Mouse (Mus musculus): ENCODE results near the gene Hist1h4a. TPM values are rescaled to one million over a fixed set of nuclear protein-coding genes. Genes with fewer than 3 reads are reported as not detected.
"Not testable (repeated sequence)": the region's sequence is repeated elsewhere in the genome, so short reads cannot be mapped to it uniquely, and the experiment has no call there.

Gene Hist1h4a
- polyA plus RNA-seq, 1 experiment from 2014 or later = 1.1 TPM

DNA sequence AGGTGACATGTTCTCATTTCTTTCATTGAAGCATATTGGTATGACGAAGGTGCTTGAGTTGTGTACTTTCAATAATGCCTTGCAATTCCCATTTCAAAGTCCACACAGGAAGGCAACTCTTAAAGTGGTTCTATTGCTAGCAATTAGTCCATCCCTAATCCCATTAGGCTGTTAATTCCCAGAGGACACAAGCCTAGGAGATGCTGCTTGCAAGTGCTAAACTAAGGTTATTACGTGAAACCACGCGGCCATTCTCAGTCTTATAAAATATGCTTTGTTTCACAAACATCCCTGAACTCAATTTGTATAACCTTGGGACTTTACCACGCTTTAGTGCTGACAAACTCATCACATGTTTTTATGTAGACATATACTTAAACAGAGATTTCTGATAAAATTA, 23.9 kb downstream of the Hist1h4a start:
- ATAC-seq (ENCODE audit: low read depth) = no peak
- Histone ChIP-seq H3K4me3 (no peak overlapping the region), H3K9ac (no peak overlapping the region), H3K4me2 (no peak overlapping the region), H3K4me1 (replicated peaks) (peaks cover 28% of the 10 kb centered on the region), H3K36me3 (no peaks in the 10 kb centered on the region), H3K27ac (replicated peaks) (no peak overlapping the region), H3K9me3 (no peaks in the 10 kb centered on the region), H3K27me3 (no peaks in the 10 kb centered on the region)
- WGBS = 75% methylated on average over 5 of the region's 5 CpGs

DNA sequence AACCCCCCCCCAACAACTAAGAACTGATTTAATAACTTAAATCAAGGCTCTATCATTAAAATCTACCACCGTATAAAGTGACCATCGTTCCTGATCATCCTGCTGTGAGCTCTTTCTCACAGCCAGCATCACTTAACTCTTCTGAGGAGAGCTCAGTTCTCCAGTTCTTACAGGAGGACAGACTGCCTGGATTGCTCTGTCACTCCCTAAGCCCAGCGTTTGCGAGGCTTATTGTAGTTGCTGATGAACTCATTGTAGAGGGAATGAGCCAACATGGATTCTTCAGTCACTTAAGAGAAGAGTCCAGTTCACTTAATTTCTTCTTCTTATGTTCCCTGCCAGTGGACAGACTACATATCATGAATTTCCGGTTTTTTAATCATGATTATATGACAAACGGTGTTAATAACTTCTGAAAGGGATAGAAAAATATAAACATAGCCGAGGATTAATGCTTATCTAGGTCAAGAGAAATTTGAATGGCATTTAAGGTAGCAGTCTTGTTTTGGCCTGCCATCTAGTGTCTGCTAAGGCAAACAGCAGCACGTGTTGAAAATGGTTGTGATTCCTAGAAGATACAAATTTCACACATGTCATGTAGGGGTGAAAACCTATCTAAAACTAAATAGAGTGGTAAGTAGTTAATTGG, 28.8 kb downstream of the Hist1h4a start:
- Histone ChIP-seq H3K9ac (no peak overlapping the region), H3K36me3 (no peaks in the 10 kb centered on the region), H3K27me3 (no peaks in the 10 kb centered on the region), H3K4me1 (replicated peaks) (no peaks in the 10 kb centered on the region), H3K27ac (replicated peaks) (no peak overlapping the region), H3K9me3 (no peaks in the 10 kb centered on the region), H3K4me2 (no peak overlapping the region), H3K4me3 (no peak overlapping the region)
- no peak for ATAC-seq (ENCODE audit: low read depth)
- WGBS = 26% methylated on average over 8 of the region's 8 CpGs

DNA sequence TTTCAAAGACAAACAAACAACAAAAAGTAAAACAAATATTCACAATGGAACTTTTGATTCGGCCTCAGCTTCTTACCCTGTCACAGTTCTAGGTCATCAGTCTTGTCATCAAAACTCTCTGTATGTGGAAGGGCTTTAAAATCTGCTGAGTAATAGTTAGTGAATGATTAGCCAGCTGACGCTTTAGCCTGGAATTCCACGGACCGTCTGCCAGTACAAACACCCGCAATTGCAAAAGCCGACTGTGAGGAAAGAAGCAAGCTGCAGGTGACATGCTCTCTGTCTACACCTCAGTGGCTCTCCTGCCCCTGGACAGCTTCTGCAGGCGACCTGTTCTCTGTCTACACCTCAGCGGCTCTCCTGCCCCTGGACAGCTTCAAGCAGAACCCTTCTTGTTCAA, 30.6 kb downstream of the Hist1h4a start:
- ATAC-seq (ENCODE audit: low read depth) = no peak
- Histone ChIP-seq H3K4me2 (no peak overlapping the region), H3K36me3 (no peaks in the 10 kb centered on the region), H3K9ac (no peak overlapping the region), H3K4me3 (no peak overlapping the region), H3K9me3 (no peaks in the 10 kb centered on the region), H3K27ac (replicated peaks) (no peak overlapping the region), H3K4me1 (replicated peaks) (no peaks in the 10 kb centered on the region), H3K27me3 (no peaks in the 10 kb centered on the region)
- 37% methylated on average over 8 of the region's 8 CpGs for WGBS

DNA sequence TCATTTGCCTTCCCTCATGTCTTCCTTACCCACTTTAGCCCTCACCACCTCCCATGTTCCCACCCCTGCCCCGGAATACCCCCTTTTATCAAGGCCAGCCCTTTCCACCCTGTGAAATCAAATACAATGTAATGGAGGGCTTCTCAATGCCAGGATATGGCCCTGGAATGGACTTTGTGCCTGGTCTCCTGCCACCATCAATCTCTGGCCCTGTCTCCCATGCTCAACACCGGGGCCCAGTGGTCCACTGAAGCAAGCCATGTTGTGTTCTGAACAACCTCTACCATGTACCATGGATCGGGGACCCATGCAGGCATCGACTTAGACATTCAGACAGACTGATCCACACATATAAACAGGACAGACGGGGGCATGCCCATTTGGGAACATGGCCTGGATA, 31.3 kb downstream of the Hist1h4a start:
- H3K4me3 ChIP-seq = no peak overlapping the region
- no peaks in the 10 kb centered on the region for H3K27me3 ChIP-seq
- H3K9me3 ChIP-seq = no peaks in the 10 kb centered on the region
- H3K36me3 ChIP-seq = no peaks in the 10 kb centered on the region
- 90% methylated on average over 5 of the region's 5 CpGs for WGBS
- no peak overlapping the region for H3K4me2 ChIP-seq
- no peak overlapping the region for H3K27ac ChIP-seq (replicated peaks)
- no peak for ATAC-seq (ENCODE audit: low read depth)
- no peaks in the 10 kb centered on the region for H3K4me1 ChIP-seq (replicated peaks)
- no peak overlapping the region for H3K9ac ChIP-seq

DNA sequence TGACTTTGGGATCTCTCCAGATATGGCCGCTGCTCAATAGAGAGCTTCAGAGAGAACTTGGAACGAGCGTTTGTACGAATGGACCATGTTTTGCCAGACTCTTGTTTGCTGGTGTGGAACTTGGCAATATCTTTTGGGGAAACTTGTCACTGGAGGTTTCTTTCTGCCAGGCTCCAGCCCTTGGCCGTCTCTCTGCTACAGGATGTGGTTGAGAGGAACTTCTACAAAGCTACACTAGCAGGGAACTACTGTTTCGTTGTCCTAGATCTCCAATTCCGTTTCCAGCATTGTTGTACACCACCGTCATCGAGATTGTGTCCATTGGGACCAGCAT, 31.9 kb downstream of the Hist1h4a start:
- H3K36me3 ChIP-seq = no peaks in the 10 kb centered on the region
- no peaks in the 10 kb centered on the region for H3K9me3 ChIP-seq
- H3K4me2 ChIP-seq = no peak overlapping the region
- H3K27me3 ChIP-seq = no peaks in the 10 kb centered on the region
- H3K4me3 ChIP-seq = no peak overlapping the region
- H3K4me1 ChIP-seq (replicated peaks) = no peaks in the 10 kb centered on the region
- ATAC-seq (ENCODE audit: low read depth) = no peak
- H3K9ac ChIP-seq = no peak overlapping the region
- H3K27ac ChIP-seq (replicated peaks) = no peak overlapping the region
- WGBS = 94% methylated on average over 9 of the region's 9 CpGs

DNA sequence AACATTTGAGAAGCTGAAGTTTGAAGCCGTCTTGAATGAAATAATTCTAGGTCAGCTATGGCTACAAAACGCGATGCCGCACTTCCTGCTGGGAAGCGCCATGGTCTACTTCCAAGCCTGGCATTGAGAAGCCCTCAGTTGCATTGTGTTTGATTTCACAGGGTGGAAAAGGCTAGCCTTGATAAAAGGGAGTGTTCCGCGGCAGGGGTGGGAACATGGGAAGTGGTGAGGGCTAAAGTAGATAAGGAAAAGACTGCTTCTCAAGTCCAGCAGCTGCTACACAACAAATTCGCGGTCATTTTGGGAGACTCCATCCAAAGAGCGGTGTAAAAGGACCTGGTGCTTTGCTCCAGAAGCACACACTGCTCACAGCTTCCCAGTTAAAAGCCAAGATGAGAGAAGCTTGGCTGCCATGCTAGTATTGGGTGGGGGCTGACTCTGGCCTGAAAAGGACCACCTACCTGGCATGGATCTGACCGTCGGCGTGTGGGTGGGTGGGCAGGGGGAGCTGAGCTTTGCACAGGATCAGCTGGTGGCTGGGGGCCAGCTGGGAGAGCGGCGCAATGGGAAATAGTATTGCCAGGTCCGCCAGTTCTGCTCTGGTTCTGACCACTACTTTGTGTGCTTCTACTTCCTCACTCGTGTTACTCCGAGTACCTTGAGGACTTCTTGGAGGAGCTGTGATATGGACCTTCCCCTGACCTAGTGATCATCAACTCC, 32.4 kb downstream of the Hist1h4a start:
- Histone ChIP-seq H3K27ac (replicated peaks) (no peak overlapping the region), H3K4me2 (no peak overlapping the region), H3K4me3 (no peak overlapping the region), H3K4me1 (replicated peaks) (no peaks in the 10 kb centered on the region), H3K36me3 (no peaks in the 10 kb centered on the region), H3K9me3 (no peaks in the 10 kb centered on the region), H3K27me3 (no peaks in the 10 kb centered on the region), H3K9ac (no peak overlapping the region)
- WGBS = 91% methylated on average over 18 of the region's 18 CpGs
- ATAC-seq (ENCODE audit: low read depth) = no peak

DNA sequence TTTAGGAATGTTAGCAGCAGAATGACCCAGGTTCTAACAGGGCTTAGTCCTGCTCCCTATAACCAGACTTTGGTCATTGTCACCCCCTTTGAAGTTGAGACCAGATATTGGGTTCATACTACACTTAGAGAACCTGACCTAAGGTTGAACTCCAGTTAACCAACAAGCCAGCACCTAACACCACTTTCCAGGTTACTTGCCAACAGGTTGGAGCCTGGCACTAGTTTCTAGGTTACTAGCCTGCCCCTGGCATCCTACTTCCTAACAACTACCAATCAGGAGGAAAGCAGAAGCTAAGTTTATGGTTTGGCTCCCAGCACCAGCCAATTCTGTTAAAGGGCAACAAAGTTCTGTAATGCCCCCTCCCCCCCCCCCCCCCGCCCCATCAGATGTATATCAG, 35.8 kb downstream of the Hist1h4a start:
- Histone ChIP-seq H3K4me3 (no peak overlapping the region), H3K9me3 (no peaks in the 10 kb centered on the region), H3K9ac (no peak overlapping the region), H3K36me3 (no peaks in the 10 kb centered on the region), H3K4me1 (replicated peaks) (no peaks in the 10 kb centered on the region), H3K4me2 (no peak overlapping the region), H3K27me3 (no peaks in the 10 kb centered on the region), H3K27ac (replicated peaks) (no peak overlapping the region)
- no peak for ATAC-seq (ENCODE audit: low read depth)
- WGBS = 60% methylated on average over 1 of the region's 1 CpGs

DNA sequence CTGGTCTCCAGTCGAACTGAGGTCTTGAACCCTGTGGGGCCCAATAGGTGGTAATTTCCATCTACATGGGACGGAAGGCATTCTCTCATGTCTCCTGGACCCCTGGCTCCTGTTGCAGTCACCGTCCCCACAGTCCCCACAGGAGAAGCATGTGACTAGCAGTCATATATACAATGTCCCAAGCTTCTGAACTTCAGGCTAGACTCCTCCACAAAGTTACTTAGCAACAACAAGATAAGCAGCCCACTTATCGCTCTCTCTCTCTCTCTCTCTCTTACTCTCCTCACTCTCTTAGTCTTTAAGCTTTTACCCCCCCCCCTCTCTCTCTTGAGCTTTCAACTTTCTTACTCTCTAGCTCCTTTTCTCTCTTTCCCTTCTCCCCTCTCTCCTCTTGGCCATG, 36.8 kb downstream of the Hist1h4a start:
- no peaks in the 10 kb centered on the region for H3K9me3 ChIP-seq
- no peaks in the 10 kb centered on the region for H3K36me3 ChIP-seq
- no peak for ATAC-seq (ENCODE audit: low read depth)
- no peak overlapping the region for H3K4me2 ChIP-seq
- WGBS = 88% methylated on average over 4 of the region's 4 CpGs
- H3K9ac ChIP-seq = no peak overlapping the region
- no peaks in the 10 kb centered on the region for H3K27me3 ChIP-seq
- no peak overlapping the region for H3K27ac ChIP-seq (replicated peaks)
- H3K4me3 ChIP-seq = no peak overlapping the region
- no peaks in the 10 kb centered on the region for H3K4me1 ChIP-seq (replicated peaks)

DNA sequence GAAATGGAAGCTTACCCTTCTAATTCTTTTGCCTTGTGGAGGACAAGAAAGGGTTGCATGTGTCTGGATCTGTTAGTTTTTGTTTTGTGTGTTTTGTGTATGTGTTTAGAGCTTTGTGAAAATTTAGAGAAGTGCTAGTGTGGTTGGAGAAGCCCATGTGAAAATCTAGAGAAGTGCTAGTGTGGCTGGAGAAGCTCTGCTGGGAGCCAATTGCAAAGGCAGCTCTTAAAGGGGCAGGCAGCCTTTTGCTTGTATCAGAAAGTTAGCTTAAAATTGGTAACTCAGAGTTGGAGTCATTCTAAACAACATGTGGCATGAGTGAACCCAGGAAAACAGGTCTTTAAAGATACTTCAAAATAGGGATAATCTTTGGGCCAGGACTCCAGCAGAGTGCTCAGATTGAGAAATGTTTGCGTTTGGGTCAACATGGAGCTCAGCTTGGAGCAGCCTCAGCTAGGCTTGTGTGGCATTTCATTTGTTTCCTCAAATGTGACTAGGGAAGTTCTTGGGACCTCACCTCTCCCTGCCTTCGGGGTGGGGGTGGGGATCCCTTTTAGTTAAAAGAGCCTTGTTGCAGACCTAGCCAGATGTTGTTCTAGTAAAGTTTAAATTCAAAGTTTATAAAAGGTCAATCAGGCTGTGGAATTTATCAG, 43.3 kb downstream of the Hist1h4a start:
- not testable (repeated sequence) for H3K27me3 ChIP-seq; H3K9ac ChIP-seq; H3K4me1 ChIP-seq (replicated peaks); H3K27ac ChIP-seq (replicated peaks); H3K9me3 ChIP-seq; H3K4me2 ChIP-seq; H3K36me3 ChIP-seq; ATAC-seq (ENCODE audit: low read depth); H3K4me3 ChIP-seq
- 25% methylated on average over 2 of the region's 2 CpGs for WGBS

DNA sequence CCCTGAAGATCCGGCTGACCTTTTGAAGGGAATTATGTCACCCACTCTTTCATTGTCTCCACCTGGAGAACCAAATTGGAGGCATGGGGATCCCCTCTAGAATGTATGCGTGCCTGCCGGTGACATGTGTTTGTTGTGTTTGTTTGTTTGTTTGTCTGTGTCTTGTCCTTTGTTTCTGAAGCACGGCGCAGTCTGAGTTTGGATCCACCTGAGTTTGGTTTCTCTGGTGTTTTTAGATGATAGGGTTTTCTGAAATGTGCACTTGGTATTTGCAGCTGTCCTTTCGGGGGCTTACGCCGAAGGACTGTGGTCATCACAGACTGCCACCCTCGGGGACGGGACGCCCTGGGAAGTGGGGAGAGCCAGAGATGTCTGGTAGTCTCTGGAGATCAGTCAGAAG, 43.9 kb downstream of the Hist1h4a start:
- H3K4me2 ChIP-seq = no peak overlapping the region
- no peaks in the 10 kb centered on the region for H3K9me3 ChIP-seq
- H3K4me3 ChIP-seq = no peak overlapping the region
- ATAC-seq (ENCODE audit: low read depth) = no peak
- no peak overlapping the region for H3K27ac ChIP-seq (replicated peaks)
- H3K36me3 ChIP-seq = no peaks in the 10 kb centered on the region
- 0 out of 2 replicates have a peak, but pooled peaks cover 5% of the 10 kb centered on the region for H3K4me1 ChIP-seq (replicated peaks)
- WGBS = 65% methylated on average over 11 of the region's 11 CpGs
- no peaks in the 10 kb centered on the region for H3K27me3 ChIP-seq
- H3K9ac ChIP-seq = no peak overlapping the region

DNA sequence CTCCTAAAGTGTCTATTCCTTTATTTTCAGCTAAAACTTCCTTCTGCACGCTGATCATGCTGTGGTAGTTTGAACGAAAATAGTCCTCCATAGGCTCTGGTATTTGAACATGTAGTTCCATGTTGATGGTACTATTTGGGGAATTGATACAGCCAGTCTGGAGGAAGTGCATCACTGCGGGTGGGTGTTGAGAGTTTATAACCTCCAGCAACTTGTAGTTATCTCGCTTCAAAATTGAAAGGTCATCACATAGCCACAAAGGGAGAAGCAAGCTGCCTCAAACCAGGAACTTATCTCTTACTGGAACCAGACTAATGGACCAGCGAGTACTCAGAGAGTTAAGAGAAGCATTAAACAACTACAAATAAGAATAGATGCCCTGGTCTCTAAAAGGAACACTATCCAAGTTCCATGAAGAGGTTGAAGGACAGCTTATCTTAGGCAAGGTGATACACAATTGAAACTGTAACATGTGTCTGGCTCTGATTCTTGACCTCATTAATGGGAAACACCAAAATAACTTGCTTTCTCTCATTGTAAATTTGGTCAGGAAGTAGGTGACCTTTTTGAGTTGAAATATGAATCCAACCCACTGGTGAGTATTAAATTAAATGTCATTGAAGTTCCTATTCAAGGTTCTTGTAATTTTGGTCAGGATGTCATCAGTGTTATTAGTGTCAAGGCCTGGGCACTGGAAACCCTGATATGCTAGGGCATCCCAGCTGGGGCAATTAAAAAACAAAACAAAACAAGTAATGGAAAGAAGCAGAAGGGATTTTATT, 44.6 kb downstream of the Hist1h4a start:
- 86% methylated on average over 5 of the region's 5 CpGs for WGBS
- no peak overlapping the region for H3K4me2 ChIP-seq
- H3K27me3 ChIP-seq = 0 out of 2 replicates have a peak, but pooled peaks cover 2% of the 10 kb centered on the region
- no peaks in the 10 kb centered on the region for H3K9me3 ChIP-seq
- H3K36me3 ChIP-seq = no peaks in the 10 kb centered on the region
- H3K27ac ChIP-seq (replicated peaks) = no peak overlapping the region
- no peak overlapping the region for H3K9ac ChIP-seq
- no peak overlapping the region for H3K4me3 ChIP-seq
- H3K4me1 ChIP-seq (replicated peaks) = 0 out of 2 replicates have a peak, but pooled peaks cover 5% of the 10 kb centered on the region
- ATAC-seq (ENCODE audit: low read depth) = no peak
